In the genomic region with DNA sequence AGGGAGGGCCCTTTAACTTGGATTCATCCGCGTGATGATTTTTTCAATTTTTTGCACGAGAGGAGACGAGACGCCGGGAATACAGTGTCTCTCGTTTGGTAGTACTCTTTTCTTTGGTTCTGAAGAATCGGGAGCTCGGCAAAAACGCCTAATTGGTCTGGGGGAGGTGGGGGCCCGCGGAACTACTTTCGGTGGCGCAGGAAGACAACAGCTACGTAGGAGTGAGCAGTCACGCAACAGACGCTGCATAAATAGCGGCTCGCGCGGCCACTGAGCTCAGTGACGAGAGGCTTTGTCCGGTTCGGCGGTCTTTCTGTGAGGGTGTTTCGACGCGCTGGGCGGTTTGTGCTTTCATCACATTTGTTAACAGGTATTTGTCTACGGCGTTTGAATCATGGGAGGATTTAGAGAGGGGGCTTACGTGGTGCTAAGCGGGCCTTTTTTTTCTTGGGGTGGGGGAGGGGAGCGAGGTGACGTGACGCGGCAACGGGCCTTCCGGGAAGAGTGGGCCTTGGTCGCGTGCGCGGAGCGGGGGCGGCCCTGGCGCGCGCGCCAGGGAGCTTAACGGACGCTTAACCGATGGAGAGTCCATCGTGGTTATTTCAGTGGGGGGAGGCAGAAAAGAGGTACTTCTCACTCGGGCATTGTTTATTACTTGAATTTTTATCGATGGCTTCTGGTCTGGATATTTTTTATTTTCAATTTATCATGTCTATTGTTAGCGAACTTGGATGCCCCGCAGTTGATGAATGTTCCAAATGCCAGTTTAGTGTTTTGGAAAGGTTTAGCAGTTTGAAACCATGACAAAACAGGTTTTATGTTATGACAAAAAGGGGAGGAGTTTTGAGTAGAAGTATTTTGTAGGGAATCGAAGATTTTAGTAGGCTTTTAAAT, we compare ENCODE assay signal across 8 mouse cellular contexts. TPM values are rescaled to one million over a fixed set of nuclear protein-coding genes. Genes with fewer than 3 reads are reported as not detected.
DNase-seq lines count a peak whose midpoint lies in the region; ATAC-seq and TF ChIP-seq lines count a peak whose summit lies in the region.

No protein-coding gene starts in this region.

- no peak for TF ChIP-seq CTCF in brain, embryonic 14.5 days (IDR thresholded peaks at IDR 0.05; ENCODE audit: borderline replicate concordance, extremely low read depth, insufficient read depth, insufficient read length)
- no peak for TF ChIP-seq CTCF in liver, postnatal 0 days (IDR thresholded peaks at IDR 0.05; ENCODE audit: low read depth)

- peak; percentile 93 for DNase-seq in CD4-positive helper T cell, adult 2 months (ENCODE audit: low read depth, low spot score)
- peak; percentile 96 for DNase-seq in brain, embryonic 14.5 days (ENCODE audit: low read depth)
- DNase-seq in kidney, postnatal 25 days, result peak; percentile 95 to 96
- DNase-seq in liver, postnatal 0 days, result peak; percentile 92
- peak; percentile 82 for DNase-seq in telencephalon, adult 2 months (ENCODE audit: low read depth, low spot score)

- WGBS in heart, embryonic 13.5 days, result under 1% methylated on average over 58 of the region's 58 CpGs
- under 1% methylated on average over 58 of the region's 58 CpGs for WGBS in liver, postnatal 0 days (ENCODE audit: insufficient replicate concordance)
- WGBS in neural tube, embryonic 13.5 days, result under 1% methylated on average over 58 of the region's 58 CpGs

- peak overlapping the region; percentile 93 for H3K4me2 ChIP-seq in heart, embryonic 13.5 days
- peak overlapping the region; percentile 94 for H3K4me2 ChIP-seq in liver, postnatal 0 days (ENCODE audit: low read depth, low read length)
- peak overlapping the region; percentile 83 for H3K4me2 ChIP-seq in neural tube, embryonic 13.5 days

- H3K4me3 ChIP-seq in erythroblast, embryonic 14.5 days (replicated peaks), result peak overlapping the region; percentile 92
- H3K4me3 ChIP-seq in heart, embryonic 13.5 days, result peak overlapping the region; percentile 84
- peak overlapping the region; percentile 85 for H3K4me3 ChIP-seq in liver, postnatal 0 days (ENCODE audit: low read depth, low read length)
- peak overlapping the region; percentile 65 for H3K4me3 ChIP-seq in neural tube, embryonic 13.5 days

- H3K4me1 ChIP-seq in erythroblast, embryonic 14.5 days (ENCODE audit: control insufficient read depth), result peaks cover 50% of the 10 kb centered on the region
- H3K4me1 ChIP-seq in heart, embryonic 13.5 days, result peaks cover 37% of the 10 kb centered on the region
- peaks cover 25% of the 10 kb centered on the region for H3K4me1 ChIP-seq in liver, postnatal 0 days (ENCODE audit: insufficient read depth)
- peaks cover 49% of the 10 kb centered on the region for H3K4me1 ChIP-seq in neural tube, embryonic 13.5 days (replicated peaks)

- H3K27ac ChIP-seq in heart, embryonic 13.5 days (replicated peaks), result peak overlapping the region; percentile 98
- peak overlapping the region; percentile 81 for H3K27ac ChIP-seq in liver, postnatal 0 days (ENCODE audit: low read depth)
- peak overlapping the region; percentile 90 for H3K27ac ChIP-seq in neural tube, embryonic 13.5 days (replicated peaks)

- H3K27me3 ChIP-seq in erythroblast, embryonic 14.5 days (ENCODE audit: control insufficient read depth), result no peaks in the 10 kb centered on the region
- H3K27me3 ChIP-seq in heart, embryonic 13.5 days (replicated peaks), result no peaks in the 10 kb centered on the region
- H3K27me3 ChIP-seq in liver, postnatal 0 days (ENCODE audit: insufficient read depth, low read length), result no peaks in the 10 kb centered on the region
- no peaks in the 10 kb centered on the region for H3K27me3 ChIP-seq in neural tube, embryonic 13.5 days

- peak; percentile 62 for ATAC-seq in heart, embryonic 13.5 days (ENCODE audit: extremely low read depth, insufficient number of reproducible peaks, low FRiP score, low TSS enrichment)
- peak; percentile 81 for ATAC-seq in liver, postnatal 0 days
- ATAC-seq in neural tube, embryonic 13.5 days (ENCODE audit: low read depth), result peak; percentile 86

- H3K9me3 ChIP-seq in erythroblast, embryonic 14.5 days (ENCODE audit: control insufficient read depth, low read length), result no peaks in the 10 kb centered on the region
- H3K9me3 ChIP-seq in heart, embryonic 13.5 days, result no peaks in the 10 kb centered on the region
- H3K9me3 ChIP-seq in liver, postnatal 0 days (ENCODE audit: low read length), result no peaks in the 10 kb centered on the region
- H3K9me3 ChIP-seq in neural tube, embryonic 13.5 days, result no peaks in the 10 kb centered on the region

- peaks cover 39% of the 10 kb centered on the region for H3K36me3 ChIP-seq in erythroblast, embryonic 14.5 days (ENCODE audit: control insufficient read depth)
- peaks cover 32% of the 10 kb centered on the region for H3K36me3 ChIP-seq in heart, embryonic 13.5 days
- H3K36me3 ChIP-seq in liver, postnatal 0 days (replicated peaks; ENCODE audit: insufficient read depth, low read length), result peaks cover 24% of the 10 kb centered on the region
- H3K36me3 ChIP-seq in neural tube, embryonic 13.5 days, result peaks cover 29% of the 10 kb centered on the region

- peak; percentile 92 for TF ChIP-seq POLR2A in brain, embryonic 14.5 days (IDR thresholded peaks at IDR 0.05; ENCODE audit: borderline replicate concordance, extremely low read depth, insufficient read depth, insufficient read length, poor library complexity, severe bottlenecking)

- H3K9ac ChIP-seq in heart, embryonic 13.5 days, result peak overlapping the region; percentile 91
- H3K9ac ChIP-seq in liver, postnatal 0 days (replicated peaks), result peak overlapping the region; percentile 73
- H3K9ac ChIP-seq in neural tube, embryonic 13.5 days, result peak overlapping the region; percentile 87

- peak; percentile 81 for TF ChIP-seq EP300 in liver, postnatal 0 days (IDR thresholded peaks at IDR 0.05; ENCODE audit: low read depth)

RNA-seq across cellular contexts. Expression of gene Ubb, which starts 0.5 kb away (rescaled TPM):
- 4,191 and 5,062 TPM in 2 replicates for polyA plus RNA-seq in brain, embryonic 14.5 days (2012; rRNA removed)
- 195 and 225 TPM in 2 replicates for polyA plus RNA-seq in erythroblast, embryonic 14.5 days (2012)
- 2,701 and 2,883 TPM in 2 replicates for polyA plus RNA-seq in heart, embryonic 13.5 days (2015; fragmentation: Nextera tagmentation; extraction: Ambion mirVana)
- polyA plus RNA-seq in liver, postnatal 0 days (2015; fragmentation: Nextera tagmentation; extraction: Ambion mirVana), result 1,161 and 1,214 TPM in 2 replicates
- 4,310 and 4,558 TPM in 2 replicates for polyA plus RNA-seq in neural tube, embryonic 13.5 days (2015; fragmentation: Nextera tagmentation; extraction: Ambion mirVana)

RNA-seq across cellular contexts. Expression of gene Cenpv, which starts 12.4 kb away (rescaled TPM):
- polyA plus RNA-seq in brain, embryonic 14.5 days (2012; rRNA removed), result 112 and 180 TPM in 2 replicates
- 1.4 and 1.9 TPM in 2 replicates for polyA plus RNA-seq in erythroblast, embryonic 14.5 days (2012)
- 16.4 and 16.7 TPM in 2 replicates for polyA plus RNA-seq in heart, embryonic 13.5 days (2015; fragmentation: Nextera tagmentation; extraction: Ambion mirVana)
- 9.8 and 14.0 TPM in 2 replicates for polyA plus RNA-seq in liver, postnatal 0 days (2015; fragmentation: Nextera tagmentation; extraction: Ambion mirVana)
- 52.2 and 62.6 TPM in 2 replicates for polyA plus RNA-seq in neural tube, embryonic 13.5 days (2015; fragmentation: Nextera tagmentation; extraction: Ambion mirVana)

RNA-seq across cellular contexts. Expression of gene Trpv2, which starts 22.8 kb away (rescaled TPM):
- 20.5 and 26.3 TPM in 2 replicates for polyA plus RNA-seq in brain, embryonic 14.5 days (2012; rRNA removed)
- 0.03 and 0.04 TPM in 2 replicates for polyA plus RNA-seq in erythroblast, embryonic 14.5 days (2012)
- polyA plus RNA-seq in heart, embryonic 13.5 days (2015; fragmentation: Nextera tagmentation; extraction: Ambion mirVana), result 3.4 and 4.7 TPM in 2 replicates
- 4.7 and 5.4 TPM in 2 replicates for polyA plus RNA-seq in liver, postnatal 0 days (2015; fragmentation: Nextera tagmentation; extraction: Ambion mirVana)
- polyA plus RNA-seq in neural tube, embryonic 13.5 days (2015; fragmentation: Nextera tagmentation; extraction: Ambion mirVana), result 23.1 and 25.0 TPM in 2 replicates

Comparison
In these comparisons a context has a peak if more than half of its experiments do, and no peak if none do; other contexts are left out.
1. Peak in every context shown above with its lines: DNase-seq, ATAC-seq, H3K4me3 ChIP-seq and H3K27ac ChIP-seq.